Mouse (Mus musculus) lung, postnatal 14 days (tissue): ENCODE results near the gene Usp48.

Experiments used
- DNase-seq: peaks from one replicate; pipeline ENCODE4 v3.0.0; 2021

The Usp48 gene

DNA sequence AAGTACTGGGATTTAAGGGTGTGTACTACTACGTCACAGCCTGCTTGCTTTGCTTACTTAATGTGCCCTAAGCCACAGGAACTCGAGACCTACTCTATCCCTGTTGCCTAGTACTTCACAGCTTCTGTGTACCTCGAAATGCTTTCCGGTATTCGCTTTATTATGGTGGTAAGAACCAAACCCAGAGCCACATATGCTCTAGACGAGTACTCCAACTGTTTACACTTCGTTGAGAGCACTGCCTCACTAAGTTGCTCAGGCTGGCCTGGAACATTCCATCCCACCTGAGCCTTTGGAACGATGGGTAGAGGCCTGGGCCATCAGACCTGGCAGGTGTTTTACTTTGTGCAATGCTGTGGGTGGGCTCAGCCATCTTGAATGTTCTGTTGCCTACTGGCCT lies 101.7 kb downstream of the Usp48 start:
- peak; percentile 33 for DNase-seq

DNA sequence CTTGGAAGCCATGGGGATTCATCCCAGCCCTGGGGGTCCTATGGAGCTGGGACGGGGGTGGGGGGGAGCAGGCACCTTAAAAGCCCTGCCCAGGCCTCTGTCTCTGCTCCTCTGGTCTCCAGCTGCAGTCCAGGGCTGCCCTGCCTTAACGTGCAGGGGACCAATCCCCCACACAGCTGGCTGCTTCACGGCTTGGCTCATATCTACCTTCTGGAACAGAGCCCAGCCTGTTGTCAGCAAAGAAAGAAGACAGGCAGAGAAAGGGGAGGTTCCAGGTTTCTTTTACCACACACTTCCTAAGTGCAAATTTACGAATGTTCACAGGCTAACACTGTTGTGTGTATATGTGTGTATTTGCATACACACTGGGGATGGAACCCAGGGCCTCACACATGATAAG lies 102.3 kb downstream of the Usp48 start:
- DNase-seq: no peak

DNA sequence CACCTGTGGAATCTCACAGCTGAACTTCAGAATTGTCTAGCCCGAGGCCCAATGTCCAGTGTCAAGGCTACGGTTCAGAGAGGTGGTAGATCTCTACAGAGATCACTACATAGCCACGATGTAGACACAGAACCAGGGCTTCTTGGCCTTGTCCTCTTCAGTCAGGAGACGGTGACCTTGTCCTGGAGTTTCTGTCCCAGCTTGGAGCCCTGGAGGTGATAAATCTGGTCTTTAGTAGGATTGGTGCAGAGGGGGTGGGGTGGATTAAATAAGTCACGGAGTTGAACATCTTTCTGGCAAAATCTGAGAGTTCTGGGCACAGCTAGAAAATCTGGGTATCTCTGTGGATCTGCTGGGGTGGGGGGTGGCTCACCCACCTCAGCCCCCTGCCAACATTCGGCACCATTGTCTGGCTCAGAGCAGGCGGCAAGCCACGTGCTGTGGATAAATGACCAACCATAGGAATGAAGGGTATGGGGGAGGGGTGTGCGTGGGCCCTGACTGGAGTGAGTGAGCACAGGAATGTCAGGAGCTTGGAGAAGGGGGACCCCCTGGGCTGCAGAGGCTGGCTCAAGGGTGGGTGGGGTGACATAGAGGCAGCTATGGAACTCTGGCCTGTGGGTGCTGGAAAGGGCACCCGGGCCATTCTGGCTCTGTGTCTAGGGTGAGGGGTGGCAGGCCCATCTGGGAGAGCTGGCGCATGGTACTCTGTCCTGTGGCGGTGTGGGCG lies 103.8 kb downstream of the Usp48 start:
- no peak for DNase-seq

DNA sequence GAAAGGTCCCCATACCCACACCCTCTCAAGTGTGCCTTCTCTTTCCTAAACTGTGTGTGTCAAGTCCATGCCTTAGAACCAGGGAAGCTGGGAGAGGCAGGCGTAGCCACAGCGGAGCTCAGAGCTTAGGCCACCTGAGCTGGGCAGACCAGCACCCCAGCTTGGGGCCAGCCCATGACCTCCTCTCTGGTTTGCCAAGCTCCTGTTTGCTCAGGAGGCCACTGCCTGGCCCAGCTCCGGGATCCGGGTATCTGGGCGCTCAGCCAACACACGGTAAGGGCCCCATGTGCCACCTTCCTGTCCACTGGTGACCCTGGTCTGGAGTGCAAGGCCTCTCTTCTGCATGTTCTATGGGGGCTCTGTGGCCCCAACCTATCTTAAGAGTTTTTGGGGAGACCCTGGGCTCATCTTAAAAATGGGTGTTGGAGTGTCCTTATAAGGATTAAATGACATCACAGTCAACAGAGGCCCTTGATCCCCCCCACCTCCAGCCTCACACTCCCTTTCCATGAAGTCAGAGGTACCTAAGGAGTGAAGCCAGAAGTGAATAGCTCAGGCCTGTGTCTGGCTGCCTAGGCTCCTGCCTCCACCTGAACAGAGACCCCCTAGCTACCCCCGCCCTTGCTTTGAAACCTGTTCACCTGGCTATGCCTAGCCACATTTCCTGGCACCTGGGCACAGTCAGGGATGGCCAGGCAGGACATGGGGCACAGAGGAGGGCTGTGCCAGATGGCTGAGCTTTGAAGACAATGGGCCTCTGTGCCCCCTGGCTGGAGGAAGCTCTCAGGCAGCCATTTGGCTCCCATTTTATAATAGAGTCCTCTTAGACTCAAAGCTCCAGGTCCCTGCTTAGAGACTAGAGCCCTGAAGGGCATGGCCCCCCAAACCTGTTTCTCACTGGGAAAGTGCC lies 104.8 kb downstream of the Usp48 start:
- peak; percentile 76 for DNase-seq

DNA sequence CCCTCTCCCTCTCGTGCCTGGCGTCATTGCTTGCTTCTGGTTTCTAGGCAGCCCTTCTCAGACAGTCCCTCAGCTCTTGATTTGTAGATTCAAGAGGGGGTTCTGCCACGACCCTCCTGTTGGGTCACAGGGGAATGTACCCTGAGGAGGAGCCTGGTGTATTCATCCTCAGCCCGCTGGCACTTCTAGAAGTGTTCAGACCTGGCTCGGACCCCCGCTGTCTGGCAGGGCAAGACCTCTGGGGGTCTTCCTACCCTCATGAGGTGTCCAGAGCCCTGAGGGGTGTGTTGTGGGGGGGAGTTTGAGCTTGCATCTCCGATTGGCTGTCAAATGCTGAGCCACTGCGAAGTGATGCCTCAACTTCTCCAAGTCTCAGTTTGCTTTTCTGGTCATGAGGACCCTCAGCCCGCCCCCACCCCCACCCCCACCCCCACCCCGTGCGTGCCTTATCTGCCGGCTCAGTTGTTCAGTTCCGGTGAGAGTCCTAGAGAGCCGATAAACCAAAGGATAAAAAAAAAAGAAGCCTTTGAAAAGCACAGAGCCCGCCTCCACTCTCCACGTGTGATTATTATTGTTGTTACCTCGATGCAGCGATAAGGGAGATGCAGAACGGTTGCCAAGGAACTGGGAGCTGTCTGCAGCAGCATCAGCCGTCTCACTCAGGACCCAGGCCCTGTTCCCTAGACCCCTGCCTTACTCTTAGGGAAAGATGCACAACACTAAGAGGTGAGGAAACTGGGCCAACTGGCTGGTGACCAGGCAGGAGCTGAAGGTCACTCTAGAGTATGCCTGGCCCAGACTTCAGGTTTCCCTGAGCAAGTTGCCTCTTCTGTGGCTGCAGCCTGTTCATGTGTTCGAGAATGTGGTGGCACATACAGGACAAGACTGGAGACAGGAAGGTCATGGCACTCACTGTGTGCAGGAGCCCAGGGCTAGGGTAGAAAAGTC lies 106.0 kb downstream of the Usp48 start:
- DNase-seq: no peak

DNA sequence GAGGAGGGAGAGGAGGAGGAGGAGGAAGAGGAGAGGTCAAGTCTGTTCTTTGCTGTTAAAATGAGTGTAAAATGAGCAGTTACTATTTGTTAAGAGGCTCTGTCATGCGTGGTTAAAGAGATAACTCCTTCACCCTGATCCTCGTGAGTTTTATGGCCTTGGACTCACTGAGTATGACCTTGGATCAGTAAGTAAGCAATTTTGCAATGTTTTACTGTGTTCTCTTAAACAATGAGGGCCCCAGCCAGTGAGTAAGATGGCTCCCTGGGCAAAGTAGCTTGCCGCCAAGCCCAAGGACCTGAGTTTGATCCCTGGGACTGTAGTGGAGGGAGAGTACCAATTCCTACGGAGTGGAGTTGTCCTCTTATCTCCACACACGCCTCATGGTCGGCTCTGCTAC lies 107.4 kb downstream of the Usp48 start:
- no peak for DNase-seq

DNA sequence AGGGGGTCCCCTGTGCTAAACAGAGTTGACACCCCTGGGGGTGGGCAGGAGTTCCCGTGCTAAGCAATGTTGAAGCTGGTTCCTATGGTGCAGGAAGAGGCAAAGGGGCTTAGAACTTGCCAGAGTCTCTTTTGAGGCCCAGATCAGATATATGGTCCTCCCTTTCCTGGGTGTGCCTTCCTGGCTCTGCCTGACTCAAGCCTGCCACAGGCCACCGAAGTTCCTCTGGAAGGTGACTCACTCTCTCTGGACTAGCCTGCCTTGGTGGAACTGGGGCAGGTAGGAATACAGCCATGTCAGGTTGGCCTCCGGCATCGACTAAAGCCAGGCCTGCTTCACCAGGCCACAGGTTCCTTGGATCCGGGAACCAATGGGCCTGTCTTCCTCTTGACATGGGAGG lies 109.5 kb downstream of the Usp48 start:
- no peak for DNase-seq

DNA sequence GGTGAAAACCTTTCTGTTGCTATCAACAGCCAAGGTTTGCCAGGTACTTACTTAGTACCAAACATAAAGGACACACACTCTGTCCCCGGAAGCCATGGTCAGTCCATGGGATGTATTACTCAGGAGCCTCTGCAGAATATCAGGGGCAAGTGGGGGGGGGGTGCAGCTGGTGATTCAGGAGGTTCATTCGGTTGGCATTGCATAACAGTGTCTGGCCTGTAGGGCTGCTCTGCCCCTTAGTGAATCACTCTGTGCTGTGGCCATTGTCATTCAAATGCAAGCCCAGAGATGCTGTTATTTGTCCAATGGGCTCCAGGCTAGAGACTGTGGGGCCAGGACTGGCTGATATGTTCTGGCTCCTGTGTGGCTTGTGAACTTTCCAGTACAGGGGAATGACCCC lies 111.0 kb downstream of the Usp48 start:
- DNase-seq: no peak

DNA sequence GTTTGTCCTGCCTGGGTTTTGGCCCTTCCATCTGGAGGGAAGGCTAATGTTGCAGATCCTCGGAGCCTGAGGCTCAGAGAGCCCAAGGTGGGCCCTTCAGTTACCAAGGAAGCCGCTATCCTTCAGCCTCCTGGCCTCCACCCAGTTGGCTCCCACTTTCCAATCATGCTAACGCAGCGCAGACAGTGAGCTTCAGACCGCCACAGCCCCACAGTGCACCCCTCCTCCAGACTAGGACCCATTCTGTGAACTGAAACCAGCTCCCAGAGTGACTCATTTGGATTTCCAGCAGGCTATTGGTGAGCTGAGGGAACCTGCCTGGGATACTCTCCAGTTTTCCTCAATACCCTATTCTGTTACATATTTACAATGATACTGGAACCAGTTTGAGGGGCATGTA lies 111.8 kb downstream of the Usp48 start:
- no peak for DNase-seq

DNA sequence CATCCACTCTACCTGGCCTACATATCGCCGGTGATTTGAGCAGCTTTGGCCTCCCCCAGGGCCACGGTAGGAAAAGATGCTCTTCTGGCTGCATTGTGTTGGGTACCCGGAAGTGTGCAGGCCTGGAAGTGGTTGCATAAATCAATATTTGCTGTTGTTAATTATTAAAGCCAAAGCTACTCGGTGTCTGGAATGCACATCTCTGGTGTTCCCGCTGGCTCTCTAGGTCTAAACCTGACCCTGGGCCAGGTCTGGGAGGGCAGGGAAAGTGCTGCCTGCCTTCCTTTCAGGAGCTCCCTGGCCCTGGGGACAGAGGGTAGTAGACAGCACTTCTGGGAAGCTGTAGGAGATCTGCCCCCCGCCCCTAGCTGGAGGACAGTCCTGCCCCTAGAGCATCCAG lies 113.0 kb downstream of the Usp48 start:
- DNase-seq: no peak

DNA sequence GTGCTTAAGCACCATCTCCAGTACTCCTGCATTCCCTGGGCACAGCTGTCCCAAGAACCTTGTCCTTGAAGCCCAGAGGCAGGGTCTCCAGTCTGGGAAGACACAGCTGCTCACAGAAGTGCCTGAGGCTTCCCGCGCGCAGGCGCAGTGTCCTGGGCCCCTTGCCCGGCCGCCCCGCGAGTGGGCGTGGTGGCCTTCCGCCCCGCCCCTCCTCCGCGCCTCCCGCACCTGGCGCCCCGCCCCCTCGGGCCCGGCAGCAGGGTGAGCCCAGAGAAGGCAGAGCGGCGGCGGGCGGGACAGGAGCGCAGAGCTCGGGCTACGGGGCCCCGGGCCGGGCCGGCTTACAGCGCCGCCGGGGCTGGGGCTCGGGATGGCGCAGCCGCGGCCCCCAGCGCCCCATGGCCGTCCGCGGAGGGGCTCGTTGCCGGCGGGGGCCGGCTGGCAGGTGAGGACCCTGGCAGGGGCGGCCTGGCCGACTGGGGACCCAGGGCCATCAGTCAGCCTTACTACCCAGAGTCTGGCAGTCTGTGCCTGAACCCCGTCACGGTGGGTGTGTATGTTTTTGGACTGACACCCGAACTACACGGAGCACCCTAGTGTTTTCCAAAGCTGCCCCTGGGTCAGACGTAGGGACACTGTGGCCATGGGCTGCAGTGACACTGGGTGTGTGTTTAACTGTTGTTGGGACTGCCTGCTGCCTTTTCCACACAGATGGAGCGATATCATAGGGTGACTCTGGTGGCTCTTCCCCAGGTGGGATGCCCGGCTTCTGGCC lies 113.8 kb downstream of the Usp48 start:
- peak; percentile 91 for DNase-seq
